Mouse (Mus musculus): ENCODE results near the gene Ebna1bp2. TPM values are rescaled to one million over a fixed set of nuclear protein-coding genes. Genes with fewer than 3 reads are reported as not detected.

The Ebna1bp2 gene
- 183 TPM for polyA plus RNA-seq (2017; shearing (Covaris generic))

GRCm38 (mm10) chr4:118620279-118620966 lies at the start of gene Ebna1bp2, which contains the start of gene Cfap57:
Gene Ebna1bp2 (plus strand): TSS chr4:118620799.
Gene Cfap57 (minus strand): TSS chr4:118620777.

GRCm38 (mm10) chr4:118658652-118659051 lies 38.1 kb downstream of the Ebna1bp2 start, which contains the start of gene Olfr62:
Gene Olfr62 (plus strand): TSS chr4:118658952.

Other genes with a start within 250 kb of the Ebna1bp2 start
- gene Szt2, start 211.5 kb upstream of the Ebna1bp2 start, polyA plus RNA-seq (2017; shearing (Covaris generic)): 17.5 TPM
- 125 TPM for gene Med8, start 211.5 kb upstream of the Ebna1bp2 start, polyA plus RNA-seq (2017; shearing (Covaris generic))
- gene Elovl1, start 192.7 kb upstream of the Ebna1bp2 start, polyA plus RNA-seq (2017; shearing (Covaris generic)): 187 TPM
- gene Cdc20, start 183.4 kb upstream of the Ebna1bp2 start, polyA plus RNA-seq (2017; shearing (Covaris generic)): 19.7 TPM
- not detected for gene Mpl, start 163.3 kb upstream of the Ebna1bp2 start, polyA plus RNA-seq (2017; shearing (Covaris generic))
- gene Tie1, start 130.7 kb upstream of the Ebna1bp2 start, polyA plus RNA-seq (2017; shearing (Covaris generic)): not detected
- gene 2610528J11Rik, start 93.8 kb upstream of the Ebna1bp2 start, polyA plus RNA-seq (2017; shearing (Covaris generic)): not detected
- not detected for gene Tmem125, start 76.8 kb upstream of the Ebna1bp2 start, polyA plus RNA-seq (2017; shearing (Covaris generic))
- not detected for gene Cfap57, start within 50 bp of the Ebna1bp2 start, polyA plus RNA-seq (2017; shearing (Covaris generic))
- gene Olfr62, start 38.2 kb downstream of the Ebna1bp2 start, polyA plus RNA-seq (2017; shearing (Covaris generic)): not detected
- gene Olfr1342, start 72.0 kb downstream of the Ebna1bp2 start, polyA plus RNA-seq (2017; shearing (Covaris generic)): not detected
- not detected for gene Olfr1341, start 82.7 kb downstream of the Ebna1bp2 start, polyA plus RNA-seq (2017; shearing (Covaris generic))
- not detected for gene Olfr1340, start 99.3 kb downstream of the Ebna1bp2 start, polyA plus RNA-seq (2017; shearing (Covaris generic))
- gene Olfr1339, start 111.4 kb downstream of the Ebna1bp2 start, polyA plus RNA-seq (2017; shearing (Covaris generic)): not detected
- gene Olfr1338, start 137.9 kb downstream of the Ebna1bp2 start, polyA plus RNA-seq (2017; shearing (Covaris generic)): not detected
- not detected for gene Olfr1337, start 161.8 kb downstream of the Ebna1bp2 start, polyA plus RNA-seq (2017; shearing (Covaris generic))
- gene Olfr1335, start 189.1 kb downstream of the Ebna1bp2 start, polyA plus RNA-seq (2017; shearing (Covaris generic)): not detected
- gene Olfr1333, start 215.5 kb downstream of the Ebna1bp2 start, polyA plus RNA-seq (2017; shearing (Covaris generic)): not detected
- gene Olfr1331, start 243.8 kb downstream of the Ebna1bp2 start, polyA plus RNA-seq (2017; shearing (Covaris generic)): not detected

Data from inflammation-experienced regulatory T-cells, adult 16 weeks (primary cell).